Mouse (Mus musculus): Measurements from ENCODE around the gene Bicral.

The Bicral gene

GRCm38 (mm10) chr17:46751056-46751793 lies 107.1 kb downstream of the Bicral start:
- no peak for DNase-seq (ENCODE audit: low spot score)

GRCm38 (mm10) chr17:46750580-46750979 lies 107.7 kb downstream of the Bicral start:
- DNase-seq (ENCODE audit: low spot score): no peak

- DNase-seq (ENCODE audit: low spot score): no peak
Measured at GRCm38 (mm10) chr17:46749282-46749681, 109.0 kb downstream of the Bicral start.
